8 mouse cellular contexts compared by ENCODE assay signal in the genomic region with DNA sequence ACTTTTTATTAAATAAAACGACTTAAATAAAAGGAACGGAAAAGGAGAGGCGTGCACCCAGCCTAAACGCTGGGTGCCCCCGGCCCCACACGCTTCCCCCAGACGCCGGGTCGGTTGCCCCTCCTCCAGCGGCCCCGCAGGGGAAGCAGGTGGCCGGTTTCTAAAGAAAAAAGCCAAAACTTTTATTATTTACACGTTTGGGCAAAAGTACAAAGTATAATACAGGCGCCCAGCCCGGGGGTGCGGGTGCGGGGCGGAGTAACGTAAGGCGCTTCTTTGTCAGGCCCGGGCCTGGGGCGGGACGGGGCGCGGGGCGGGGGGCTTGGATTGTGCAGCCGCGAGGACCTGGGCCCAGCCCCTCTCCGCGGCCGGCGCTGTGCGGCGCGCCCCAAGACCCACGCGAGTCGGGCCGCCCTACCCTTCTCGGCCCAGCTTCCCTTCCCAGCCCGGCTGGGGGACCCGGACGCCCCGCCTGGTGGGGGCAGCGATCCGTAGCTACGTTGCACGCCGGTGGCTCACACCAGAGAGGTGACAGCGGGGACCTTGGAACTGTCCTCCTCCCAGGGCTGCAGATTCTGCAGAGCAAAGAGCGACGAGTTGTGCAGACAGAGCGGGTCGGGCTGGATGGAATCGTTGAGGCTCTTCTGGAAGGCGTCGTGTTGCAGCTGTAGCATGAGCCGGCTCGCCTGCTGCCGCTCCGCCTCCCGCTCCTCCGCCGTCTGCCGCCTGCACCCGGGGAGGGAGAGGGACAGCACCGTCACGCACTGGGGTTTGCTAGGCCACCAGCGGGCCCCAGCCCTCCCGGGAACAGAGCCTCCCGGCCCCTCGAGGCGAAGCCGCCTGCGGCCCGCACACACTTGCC. TPM values are rescaled to one million over a fixed set of nuclear protein-coding genes. Genes with fewer than 3 reads are reported as not detected.
A peak's percentile ranks its signal among the peaks of the same experiment; 100 is the strongest.
DNase-seq lines count a peak whose midpoint lies in the region; ATAC-seq and TF ChIP-seq lines count a peak whose summit lies in the region.

No protein-coding gene starts in this region.

- H3K36me3 ChIP-seq in megakaryocyte, embryonic 14.5 days (replicated peaks; ENCODE audit: low read length), result no peaks in the 10 kb centered on the region
- no peaks in the 10 kb centered on the region for H3K36me3 ChIP-seq in limb, embryonic 14.5 days (ENCODE audit: control insufficient read depth, insufficient read depth, low read length)
- H3K36me3 ChIP-seq in stomach, embryonic 14.5 days (ENCODE audit: control insufficient read depth, insufficient read depth, low read length), result no peaks in the 10 kb centered on the region

- H3K4me3 ChIP-seq in megakaryocyte, embryonic 14.5 days (replicated peaks), result peak overlapping the region; percentile 81
- H3K4me3 ChIP-seq in limb, embryonic 14.5 days (replicated peaks; ENCODE audit: low read length), result peak overlapping the region; percentile 38
- peak overlapping the region; percentile 25 for H3K4me3 ChIP-seq in stomach, embryonic 14.5 days (ENCODE audit: low read depth, low read length)
- no peak overlapping the region for H3K4me3 ChIP-seq in layer of hippocampus, adult 2 months

- H3K4me1 ChIP-seq in megakaryocyte, embryonic 14.5 days, result peaks cover 50% of the 10 kb centered on the region
- H3K4me1 ChIP-seq in limb, embryonic 14.5 days (ENCODE audit: control insufficient read depth, insufficient read depth, low read length), result peaks cover 19% of the 10 kb centered on the region
- H3K4me1 ChIP-seq in stomach, embryonic 14.5 days (ENCODE audit: control insufficient read depth, insufficient read depth, low read length), result peaks cover 17% of the 10 kb centered on the region

- peak overlapping the region; percentile 58 for H3K4me2 ChIP-seq in limb, embryonic 14.5 days (replicated peaks; ENCODE audit: low read depth, low read length, severe bottlenecking)
- H3K4me2 ChIP-seq in stomach, embryonic 14.5 days (replicated peaks; ENCODE audit: low read depth, low read length), result peak overlapping the region; percentile 43

- peak; percentile 64 to 75 for DNase-seq in cerebellum, postnatal 25 days
- peak; percentile 10 to 39 for DNase-seq in heart, postnatal 36 days
- peak; percentile 71 for DNase-seq in limb, embryonic 14.5 days (ENCODE audit: low spot score)
- DNase-seq in layer of hippocampus, adult 2 months (ENCODE audit: low spot score in 2 of 2), result no peak
- DNase-seq in gastrocnemius, postnatal 25 days, result no peak

- no peak overlapping the region for H3K27ac ChIP-seq in limb, embryonic 14.5 days (replicated peaks; ENCODE audit: low read depth, low read length)
- H3K27ac ChIP-seq in stomach, embryonic 14.5 days (ENCODE audit: low read length), result no peak overlapping the region
- H3K27ac ChIP-seq in layer of hippocampus, adult 2 months, result no peak overlapping the region

- ATAC-seq in megakaryocyte, adult 5-6 weeks (ENCODE audit: poor library complexity, severe bottlenecking), result no peak
- peak; percentile 64 for ATAC-seq in limb, embryonic 14.5 days (ENCODE audit: low FRiP score, low read depth)
- ATAC-seq in stomach, embryonic 14.5 days (ENCODE audit: insufficient number of reproducible peaks, insufficient read depth, low FRiP score, low read depth), result peak; percentile 30; the same call in 1 of the 2 replicates

- no peak for TF ChIP-seq POLR2A in limb, embryonic 14.5 days (IDR thresholded peaks at IDR 0.05; ENCODE audit: borderline replicate concordance, extremely low read depth, insufficient read depth, insufficient read length)

- H3K9me3 ChIP-seq in megakaryocyte, embryonic 14.5 days, result peaks cover 41% of the 10 kb centered on the region
- H3K9me3 ChIP-seq in limb, embryonic 14.5 days (ENCODE audit: control insufficient read depth, low read length), result peaks cover 6% of the 10 kb centered on the region; the same call in 1 of the 2 replicates
- H3K9me3 ChIP-seq in stomach, embryonic 14.5 days (ENCODE audit: control insufficient read depth, low read depth, low read length), result peaks cover 9% of the 10 kb centered on the region; the same call in 1 of the 2 replicates

- H3K27me3 ChIP-seq in megakaryocyte, embryonic 14.5 days (replicated peaks), result peaks cover 100% of the 10 kb centered on the region
- H3K27me3 ChIP-seq in limb, embryonic 14.5 days (ENCODE audit: control insufficient read depth, insufficient read depth, low read length), result peaks cover 100% of the 10 kb centered on the region
- peaks cover 90% of the 10 kb centered on the region for H3K27me3 ChIP-seq in stomach, embryonic 14.5 days (ENCODE audit: control insufficient read depth, insufficient read depth, low read length)

- TF ChIP-seq CTCF in layer of hippocampus, adult 2 months (conservative IDR thresholded peaks at IDR 0.05), result no peak

- 0 out of 2 replicates have a peak overlapping the region, but pooled peaks have one; percentile 31 for H3K9ac ChIP-seq in limb, embryonic 14.5 days (ENCODE audit: low read depth, low read length, severe bottlenecking)
- H3K9ac ChIP-seq in stomach, embryonic 14.5 days (replicated peaks; ENCODE audit: low read depth, low read length), result no peak overlapping the region

- intact Hi-C loops in heart, postnatal 36 days (cut with DNase I), result no loop called here

- 1% methylated on average over 67 of the region's 76 CpGs for WGBS in limb, embryonic 14.5 days
- WGBS in stomach, embryonic 14.5 days, result under 1% methylated on average over 70 of the region's 76 CpGs

RNA-seq across cellular contexts. Expression of a gene that starts 2.4 kb away (rescaled TPM):
- polyA plus RNA-seq in megakaryocyte, embryonic 14.5 days (2012; ENCODE audit: insufficient read depth, low replicate concordance), result not detected in 2 replicates
- not detected in 2 replicates for total RNA-seq in megakaryocyte, adult 5-6 weeks (2015)
- not detected in 2 replicates for total RNA-seq in megakaryocyte, adult 5-6 weeks (2017)
- not detected for total RNA-seq in heart, postnatal 36 days (2021)
- 0.08 and 0.09 TPM in 2 replicates for polyA plus RNA-seq in limb, embryonic 14.5 days (2012; rRNA removed)
- not detected in 2 replicates for polyA plus RNA-seq in limb, embryonic 14.5 days (2014; fragmentation: Nextera tagmentation; extraction: Ambion mirVana)
- polyA plus RNA-seq in stomach, embryonic 14.5 days (2014; fragmentation: Nextera tagmentation; extraction: Ambion mirVana), result not detected in 2 replicates
- total RNA-seq in layer of hippocampus, adult 2 months (2021), result not detected
- not detected for total RNA-seq in gastrocnemius, postnatal 25 days (2021)

RNA-seq across cellular contexts. Expression of a gene that starts 38.0 kb away (rescaled TPM):
- polyA plus RNA-seq in megakaryocyte, embryonic 14.5 days (2012; ENCODE audit: insufficient read depth, low replicate concordance), result 6.4 and 137 TPM in 2 replicates
- 717 and 796 TPM in 2 replicates for total RNA-seq in megakaryocyte, adult 5-6 weeks (2015)
- total RNA-seq in megakaryocyte, adult 5-6 weeks (2017), result 1,083 and 1,097 TPM in 2 replicates
- 100 to 1,000 TPM; 132 to 163 TPM for total RNA-seq in heart, postnatal 36 days (2021)
- polyA plus RNA-seq in limb, embryonic 14.5 days (2012; rRNA removed), result 633 and 1,234 TPM in 2 replicates
- polyA plus RNA-seq in limb, embryonic 14.5 days (2014; fragmentation: Nextera tagmentation; extraction: Ambion mirVana), result 1,104 and 1,131 TPM in 2 replicates
- polyA plus RNA-seq in stomach, embryonic 14.5 days (2014; fragmentation: Nextera tagmentation; extraction: Ambion mirVana), result 1,097 and 1,101 TPM in 2 replicates
- total RNA-seq in layer of hippocampus, adult 2 months (2021), result 100 to 1,000 TPM; 183 to 184 TPM
- 100 to 1,000 TPM; 103 to 105 TPM for total RNA-seq in gastrocnemius, postnatal 25 days (2021)

RNA-seq across cellular contexts. Expression of a gene that starts 53.8 kb away (rescaled TPM):
- not detected in 2 replicates for polyA plus RNA-seq in megakaryocyte, embryonic 14.5 days (2012; ENCODE audit: insufficient read depth, low replicate concordance)
- total RNA-seq in megakaryocyte, adult 5-6 weeks (2015), result not detected in 2 replicates
- total RNA-seq in megakaryocyte, adult 5-6 weeks (2017), result not detected in 2 replicates
- 1 to 10 TPM; 2.8 to 3.1 TPM for total RNA-seq in heart, postnatal 36 days (2021)
- polyA plus RNA-seq in limb, embryonic 14.5 days (2012; rRNA removed), result 15.8 and 18.5 TPM in 2 replicates
- 24.0 and 24.5 TPM in 2 replicates for polyA plus RNA-seq in limb, embryonic 14.5 days (2014; fragmentation: Nextera tagmentation; extraction: Ambion mirVana)
- polyA plus RNA-seq in stomach, embryonic 14.5 days (2014; fragmentation: Nextera tagmentation; extraction: Ambion mirVana), result 2.8 and 3.7 TPM in 2 replicates
- 1 to 10 TPM; 4.1 TPM for total RNA-seq in layer of hippocampus, adult 2 months (2021)
- 1 to 10 TPM; 1.8 to 2.0 TPM for total RNA-seq in gastrocnemius, postnatal 25 days (2021)

Comparison
In these comparisons a context has a peak if more than half of its experiments do, and no peak if none do; other contexts are left out.
1. DNase-seq: peak in cerebellum, postnatal 25 days (2 of 2), heart, postnatal 36 days (2 of 2) and limb, embryonic 14.5 days (single experiment); none in layer of hippocampus, adult 2 months (0 of 2) and gastrocnemius, postnatal 25 days (single experiment).